Mouse (Mus musculus) retina, postnatal 7 days (tissue): ENCODE results near the gene Gbe1.
A peak's percentile ranks its signal among the peaks of the same experiment; 100 is the strongest.

Experiments
- DNase-seq: peaks from one replicate; pipeline ENCODE4 v3.0.0-alpha.2; 2012; ENCODE audit warnings: low read depth, low spot score

The Gbe1 gene

DNA sequence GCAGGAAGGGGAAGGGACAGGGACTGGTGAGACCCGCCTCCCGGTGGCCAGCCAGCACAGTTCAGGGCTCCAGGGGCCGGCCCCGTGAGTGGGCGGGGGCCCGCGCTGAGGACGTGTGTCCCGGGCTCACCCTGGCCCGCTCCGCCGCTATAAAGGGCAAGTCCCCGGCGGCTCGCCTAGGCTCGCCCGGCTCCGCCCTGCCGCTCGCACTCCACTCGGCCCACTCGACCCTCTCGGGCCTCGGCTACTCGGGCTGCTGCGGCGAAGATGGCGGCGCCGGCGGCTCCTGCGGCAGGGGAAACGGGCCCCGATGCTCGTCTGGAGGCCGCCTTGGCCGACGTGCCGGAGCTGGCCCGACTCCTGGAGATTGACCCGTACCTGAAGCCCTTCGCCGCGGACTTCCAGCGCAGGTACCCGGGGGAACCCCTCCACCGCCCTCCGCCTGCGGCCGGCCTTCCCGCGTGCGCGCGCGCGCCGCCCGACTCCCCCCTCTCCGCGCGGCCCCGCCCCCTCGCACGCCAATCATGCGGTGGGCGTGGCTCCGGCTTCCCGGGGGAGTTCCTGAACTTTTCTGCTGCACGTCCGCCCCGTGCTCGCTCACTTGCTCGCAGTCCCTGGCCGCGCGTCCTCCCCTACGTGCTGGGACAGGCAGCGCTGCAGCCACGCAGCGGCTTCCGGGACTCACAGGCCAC is at the start of gene Gbe1:
TSS of gene Gbe1 (plus strand) at position 64 of the 692 bp plus-strand sequence.
- DNase-seq: peak; percentile 82

DNA sequence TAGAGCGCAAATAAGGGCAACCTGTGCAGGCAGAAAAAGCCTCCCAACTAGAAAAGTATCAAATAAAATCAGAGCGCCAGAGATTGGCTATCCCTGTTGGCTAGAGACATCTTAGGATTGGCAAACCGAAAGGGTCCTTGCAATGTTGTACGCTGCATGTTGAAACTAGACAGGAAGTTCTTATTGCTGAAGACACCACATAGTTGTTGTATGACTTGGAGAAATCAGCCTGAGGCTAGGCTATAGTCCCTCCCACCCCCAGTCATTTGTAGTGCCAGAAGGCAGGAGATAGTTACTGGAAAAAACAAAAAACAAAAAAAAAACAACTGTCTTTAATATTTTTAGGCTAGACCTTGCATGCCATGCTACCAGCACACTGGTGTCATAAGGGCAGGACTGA is 3.1 kb upstream of the Gbe1 start:
- DNase-seq: no peak

DNA sequence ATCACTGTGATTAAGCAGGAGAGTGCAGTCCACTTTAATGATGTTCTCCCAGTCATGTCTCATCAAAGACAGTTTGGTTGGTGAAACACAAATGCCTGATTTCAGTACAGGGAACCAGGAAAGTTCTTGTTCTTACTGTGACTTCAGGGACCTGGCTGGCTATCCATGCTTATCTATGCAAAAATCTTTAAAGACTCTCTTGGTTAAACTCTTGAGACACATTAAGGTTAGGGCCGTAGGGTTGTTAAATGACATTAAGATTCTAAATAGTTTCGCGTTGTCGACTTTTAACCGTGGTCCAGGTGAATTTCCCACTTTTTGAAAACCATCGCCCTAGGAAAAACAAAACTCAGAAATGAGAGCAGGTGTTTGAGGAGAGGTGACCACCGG is 258 bp upstream of the Gbe1 start:
- DNase-seq: no peak

DNA sequence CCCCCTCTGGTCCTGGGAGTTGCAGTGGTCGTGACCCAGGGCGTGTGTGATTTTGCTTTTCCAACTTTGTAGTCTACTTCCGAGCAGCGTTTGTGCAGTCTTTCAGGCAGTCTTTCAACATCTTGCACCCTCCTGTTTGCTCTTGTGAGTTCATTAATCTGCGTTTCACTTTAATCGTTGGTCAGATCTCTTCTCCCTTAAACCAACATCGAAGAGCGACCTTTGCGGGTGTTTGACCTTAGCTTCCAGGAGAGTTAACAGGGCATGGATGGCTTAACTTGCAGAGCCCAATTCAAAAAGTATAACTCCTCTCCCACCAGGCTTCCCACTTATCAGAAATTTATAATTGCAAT is 805 bp downstream of the Gbe1 start:
- no peak for DNase-seq

DNA sequence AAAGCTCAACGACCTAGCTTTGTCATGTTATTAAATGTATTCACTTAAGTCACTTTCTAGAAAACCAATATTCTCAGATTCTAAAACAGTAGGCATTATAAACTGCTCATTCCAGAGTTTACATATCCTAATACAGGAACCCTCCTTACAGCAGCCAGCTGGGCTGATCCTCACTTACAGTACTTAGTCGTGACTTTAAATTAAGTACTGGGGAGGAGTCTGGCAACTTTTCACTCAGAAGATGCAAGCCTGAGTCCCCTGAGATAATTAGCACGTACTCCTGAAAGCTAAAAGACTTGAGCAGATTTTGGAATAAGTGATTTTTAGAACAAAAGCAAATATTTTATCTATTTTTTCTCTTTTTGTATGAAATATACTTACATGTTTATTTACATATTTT is 1.5 kb downstream of the Gbe1 start:
- no peak for DNase-seq

DNA sequence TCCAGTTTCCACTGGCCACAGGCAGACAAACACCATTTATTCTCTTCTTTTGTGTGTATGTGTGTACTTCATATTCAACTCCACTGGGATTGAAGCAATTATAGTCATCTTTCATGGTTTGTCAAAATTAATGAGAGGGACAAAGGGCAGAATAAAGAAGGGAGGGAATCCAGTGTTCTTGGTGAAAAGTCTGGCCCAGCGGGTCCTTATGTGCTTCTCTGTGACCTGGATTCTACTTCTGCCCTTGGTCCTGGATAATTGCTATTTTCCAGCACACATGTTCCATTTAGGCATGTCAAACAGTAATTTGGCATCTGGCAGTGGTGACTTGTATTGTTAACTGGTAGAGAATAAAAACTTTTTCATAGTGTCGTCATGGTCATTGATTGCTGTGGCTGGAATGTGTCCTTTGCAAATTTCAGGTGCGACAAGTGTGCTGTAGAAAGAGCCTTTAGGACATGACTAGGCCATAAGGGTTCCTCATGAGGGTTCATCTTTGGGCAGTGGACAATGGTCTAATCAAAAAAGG is 2.2 kb downstream of the Gbe1 start:
- DNase-seq: no peak

DNA sequence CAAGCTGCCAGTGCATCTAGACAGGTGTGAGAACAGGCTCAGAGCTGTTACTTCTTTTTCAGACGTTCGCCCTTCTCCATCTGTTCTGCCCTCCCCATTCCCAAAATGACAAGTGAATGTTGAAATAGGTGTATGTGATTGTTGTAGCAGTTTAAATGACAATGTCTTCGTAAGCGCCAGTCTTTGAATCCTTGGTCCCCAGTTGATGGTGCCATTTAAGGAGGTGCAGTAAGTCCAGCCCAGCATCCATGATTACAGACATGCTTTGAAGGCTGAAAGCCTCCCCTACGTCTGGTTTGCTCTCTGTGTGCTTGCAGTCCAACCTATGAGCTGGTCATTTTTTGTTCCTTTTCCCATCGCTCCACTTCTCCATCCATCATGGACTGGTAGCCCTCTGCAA is 5.6 kb downstream of the Gbe1 start:
- no peak for DNase-seq

DNA sequence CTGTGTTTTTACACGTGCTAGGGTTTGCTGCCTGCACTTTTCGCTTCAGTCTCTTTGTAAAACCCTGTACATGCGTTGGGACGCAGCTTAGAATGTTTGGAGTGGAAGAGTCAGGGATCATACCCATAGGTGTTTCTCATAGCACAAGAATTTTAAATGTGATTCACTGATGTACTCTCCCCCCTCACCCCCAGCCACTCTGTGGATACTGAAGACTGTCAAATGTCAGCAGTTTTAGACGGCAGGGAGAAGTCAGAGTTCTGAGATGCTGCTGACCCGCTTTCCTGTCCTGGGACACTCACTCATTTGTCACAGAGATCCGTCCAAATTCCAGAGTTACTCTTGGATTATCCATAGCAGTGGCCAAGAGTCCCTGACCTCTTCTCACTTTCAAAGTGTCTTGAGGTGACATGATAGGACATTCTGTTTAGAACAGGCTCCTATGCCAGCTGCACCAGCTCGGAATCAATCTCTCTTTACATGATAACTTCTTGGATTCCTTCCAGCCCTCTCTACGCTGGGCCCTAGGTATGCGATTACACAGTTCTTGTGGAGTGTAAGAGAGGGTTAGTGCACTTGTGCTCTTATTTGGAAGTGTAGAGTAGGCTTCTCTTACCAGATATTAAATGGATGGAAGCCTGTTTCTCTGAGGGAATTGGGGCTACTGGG is 7.0 kb downstream of the Gbe1 start:
- no peak for DNase-seq

DNA sequence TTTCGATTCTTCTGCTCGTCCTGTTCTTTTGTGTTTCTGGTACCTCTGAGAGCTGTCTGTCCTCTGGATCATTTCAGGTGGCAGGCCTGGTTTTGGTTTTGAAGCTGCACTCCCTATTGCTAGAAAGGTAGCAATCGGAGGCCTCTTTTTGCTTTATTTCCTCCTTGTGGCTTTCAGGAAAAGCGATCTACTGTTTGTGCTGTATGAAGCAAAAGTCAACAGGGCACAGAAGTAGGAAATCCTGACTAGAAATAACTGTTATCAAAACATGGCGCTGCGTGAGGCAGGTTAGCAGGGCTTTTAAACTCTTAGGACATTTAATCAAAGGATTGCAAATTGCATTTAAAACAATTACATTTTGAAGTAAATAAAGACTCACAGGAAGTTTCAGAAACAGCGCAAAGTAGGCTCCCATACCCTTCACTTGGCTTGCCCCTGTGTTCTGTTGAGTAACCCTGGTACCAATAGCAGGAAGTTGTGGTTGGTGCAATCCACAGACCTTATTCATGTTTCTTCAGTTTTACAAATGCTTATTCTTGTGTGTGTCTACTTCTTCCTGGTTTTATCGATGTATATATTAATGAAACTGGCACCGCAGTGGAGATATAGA is 12.7 kb downstream of the Gbe1 start:
- no peak for DNase-seq

DNA sequence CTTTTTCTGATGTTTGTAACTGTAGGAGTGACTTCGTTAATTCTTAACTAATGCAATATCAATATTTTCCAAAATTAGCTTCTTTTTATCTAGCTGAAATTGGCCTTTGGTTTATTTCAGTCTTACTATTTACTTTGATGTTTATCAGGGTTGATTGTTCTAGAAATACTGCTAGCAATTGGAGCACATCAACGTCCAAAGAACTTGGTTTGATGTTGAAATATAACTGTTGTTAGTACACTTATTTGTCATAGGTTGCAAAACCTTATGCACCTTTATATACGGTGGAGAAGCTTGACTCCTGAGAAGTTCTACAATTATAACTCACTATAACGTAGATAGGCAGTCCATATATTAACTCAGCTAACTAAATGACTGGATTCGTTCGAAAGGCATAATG is 14.8 kb downstream of the Gbe1 start:
- DNase-seq: no peak

DNA sequence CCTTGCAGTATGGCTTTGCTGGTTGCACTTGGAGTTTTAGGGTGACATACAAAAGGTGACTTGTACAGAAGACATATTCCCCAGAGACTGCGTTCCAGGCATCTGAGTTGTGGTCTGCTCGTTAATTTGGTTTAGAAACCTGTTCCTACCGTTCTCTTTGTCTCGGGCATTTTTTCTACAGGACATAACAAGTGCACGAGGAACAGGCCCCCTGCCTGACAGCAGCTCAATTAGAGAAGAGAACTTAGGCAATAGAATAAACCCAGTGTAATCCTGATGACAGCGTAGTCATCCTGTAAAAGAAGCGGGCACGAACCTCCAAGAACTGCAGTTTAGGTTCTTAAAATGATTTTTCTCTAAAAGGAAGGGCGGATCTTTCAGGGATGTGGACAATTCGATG is 15.3 kb downstream of the Gbe1 start:
- no peak for DNase-seq

DNA sequence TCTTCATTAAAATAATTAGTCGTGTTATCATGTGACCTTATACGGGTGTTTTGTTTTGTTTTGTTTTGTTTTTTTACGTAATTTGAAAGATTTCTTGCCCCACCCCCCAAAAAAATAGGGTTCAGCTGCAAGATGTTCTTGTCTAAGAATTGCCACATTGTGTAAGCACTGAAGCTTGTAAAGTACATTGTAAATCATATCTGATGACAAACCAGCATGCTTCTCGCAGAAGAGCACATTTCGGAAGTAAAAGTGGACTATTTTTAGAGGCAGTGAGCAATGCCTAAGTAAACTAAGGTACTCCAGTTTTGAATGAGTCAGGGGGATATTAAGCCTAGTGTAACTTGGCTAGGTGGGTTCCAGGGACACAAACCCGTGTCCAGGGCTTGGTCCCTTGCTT is 15.7 kb downstream of the Gbe1 start:
- no peak for DNase-seq

DNA sequence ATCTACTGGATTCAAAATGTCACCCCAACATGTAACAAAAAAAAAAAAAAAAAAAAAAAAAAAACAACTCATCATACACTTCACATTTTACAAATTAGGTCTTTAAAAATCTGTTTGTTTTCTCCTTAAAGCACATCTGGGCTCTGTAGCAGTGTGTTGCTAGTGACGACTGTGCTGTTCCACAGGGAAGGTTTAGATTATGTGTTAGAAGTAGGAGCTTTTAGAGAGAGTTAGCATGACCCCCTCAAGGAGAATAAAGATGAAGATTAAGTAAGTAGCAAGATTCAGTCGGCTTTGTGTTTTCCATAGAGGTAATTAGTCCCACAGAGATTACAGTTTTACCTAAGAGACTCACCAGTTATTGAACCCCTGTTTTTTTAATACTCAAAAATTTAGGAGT is 16.3 kb downstream of the Gbe1 start:
- no peak for DNase-seq

DNA sequence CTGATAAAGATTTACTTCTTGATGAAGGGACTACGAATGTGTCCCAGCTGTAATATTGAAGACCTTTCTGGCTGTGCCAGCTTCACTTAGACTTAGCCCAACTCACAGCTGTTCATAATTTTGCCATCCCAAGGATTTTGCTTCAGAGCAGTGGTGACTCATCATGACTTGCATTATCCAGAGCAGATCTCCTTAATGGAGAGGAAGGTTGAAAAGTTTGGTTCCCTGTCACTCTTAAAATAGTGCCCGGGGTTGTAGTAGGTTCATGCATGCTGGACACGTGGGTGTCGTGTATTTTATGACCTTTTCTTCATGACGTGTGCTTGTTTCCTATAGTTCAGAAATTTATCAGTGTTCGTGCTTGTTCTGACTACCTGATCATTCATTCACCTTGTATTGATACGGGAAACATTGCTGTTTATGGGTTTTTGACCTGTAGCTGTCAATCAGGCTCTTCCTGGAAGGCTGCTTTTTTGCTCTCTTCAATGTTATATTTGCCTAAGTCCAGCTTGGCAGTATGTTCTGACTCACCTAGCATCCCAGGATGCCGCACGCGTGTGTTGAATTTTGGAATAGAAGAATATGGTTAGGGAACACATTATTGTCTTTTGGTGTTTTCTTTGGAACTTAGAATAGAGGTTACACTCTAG is 17.0 kb downstream of the Gbe1 start:
- no peak for DNase-seq

DNA sequence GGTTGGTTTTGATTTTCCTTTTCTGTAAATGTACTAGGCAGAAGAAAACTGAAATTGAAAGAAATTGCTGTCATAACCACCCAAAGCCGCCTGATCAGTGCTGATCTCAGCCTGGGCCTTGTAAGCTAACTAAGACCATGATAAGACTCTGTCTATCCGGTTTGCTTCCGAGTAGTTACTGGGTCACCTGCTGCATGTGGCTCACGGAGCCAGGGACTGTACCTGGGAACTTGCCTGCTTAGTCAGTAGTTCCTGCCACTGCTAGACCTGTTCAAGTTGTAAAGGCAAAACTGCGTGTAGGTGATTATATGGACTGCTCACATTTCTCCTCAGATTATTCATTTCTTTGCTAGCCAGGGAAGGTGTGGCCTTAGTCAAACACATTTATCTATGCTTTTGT is 21.1 kb downstream of the Gbe1 start:
- DNase-seq: no peak

DNA sequence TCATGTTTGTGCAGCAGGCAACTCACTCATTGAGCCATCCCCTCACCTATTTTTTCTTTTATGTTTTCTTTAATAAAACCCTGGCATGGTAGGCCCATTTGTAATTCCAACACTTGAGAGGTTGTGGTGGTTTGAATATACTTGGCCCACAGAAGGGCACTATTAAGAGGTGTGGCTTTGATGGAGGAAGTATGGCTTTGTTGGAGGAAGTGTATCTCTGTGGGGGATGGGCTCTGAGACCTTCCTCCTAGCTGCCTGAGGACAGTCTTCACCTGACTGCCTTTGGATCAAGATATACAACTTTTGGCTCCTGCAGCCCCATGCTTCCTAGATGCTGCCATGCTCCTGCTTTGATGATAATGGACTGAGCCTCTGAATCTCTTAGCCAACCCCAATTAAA is 21.7 kb downstream of the Gbe1 start:
- DNase-seq: no peak

DNA sequence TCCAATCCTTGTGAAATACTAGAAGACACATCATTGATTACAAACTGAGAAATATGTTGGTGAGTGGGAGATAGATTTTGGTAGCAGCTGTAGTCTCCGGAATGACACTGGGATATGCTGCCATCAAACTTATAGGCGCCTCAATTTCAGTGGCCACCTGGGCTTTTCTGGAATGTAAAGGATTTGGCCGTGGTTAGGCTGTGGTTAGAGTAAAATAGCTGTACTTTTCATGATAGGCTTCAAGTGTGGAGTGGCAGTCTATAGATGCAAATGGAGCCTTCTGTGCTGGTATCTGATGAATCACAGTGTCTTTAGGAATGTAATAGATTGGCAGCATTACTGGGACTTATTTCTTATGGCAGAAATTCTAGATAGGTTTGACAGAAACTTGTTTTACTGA is 23.9 kb downstream of the Gbe1 start:
- DNase-seq: no peak

DNA sequence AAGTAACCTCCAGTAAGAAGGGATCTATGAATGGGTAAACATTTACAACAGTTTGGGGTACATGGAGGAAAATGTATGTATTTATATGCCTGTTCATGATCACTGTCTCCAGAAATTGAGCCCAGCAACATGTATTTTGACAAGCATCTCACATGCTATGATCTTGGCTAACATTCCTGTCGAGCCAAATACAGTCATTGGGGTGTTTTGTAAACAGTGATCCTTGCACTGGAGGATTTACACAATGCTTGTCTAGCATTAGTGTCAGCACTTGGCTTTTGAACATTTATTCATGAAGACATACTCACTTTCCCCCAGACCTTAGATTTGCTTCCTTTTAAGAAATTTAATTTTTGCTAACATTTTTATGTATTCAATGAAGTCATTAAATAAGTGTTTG is 30.7 kb downstream of the Gbe1 start:
- DNase-seq: no peak

DNA sequence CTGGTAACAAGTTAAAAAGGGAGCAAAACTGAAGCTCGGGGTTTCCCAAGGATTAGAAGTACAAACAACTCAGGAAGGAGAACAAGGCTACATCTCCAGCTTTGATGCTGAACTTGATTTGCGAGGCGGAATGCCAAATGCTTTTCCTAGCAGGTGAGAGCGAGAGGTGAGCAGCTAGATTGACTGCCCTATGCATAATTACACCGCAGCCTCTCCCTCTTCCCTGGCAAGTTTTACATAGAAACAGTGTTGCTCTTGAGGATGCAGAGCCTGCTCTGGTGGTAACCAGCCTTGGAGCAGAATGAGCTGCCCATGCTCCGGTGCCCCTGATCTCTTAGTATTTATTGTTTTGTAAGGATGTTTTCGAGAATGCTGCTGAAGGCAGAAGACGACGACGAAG is 31.9 kb downstream of the Gbe1 start:
- DNase-seq: no peak

DNA sequence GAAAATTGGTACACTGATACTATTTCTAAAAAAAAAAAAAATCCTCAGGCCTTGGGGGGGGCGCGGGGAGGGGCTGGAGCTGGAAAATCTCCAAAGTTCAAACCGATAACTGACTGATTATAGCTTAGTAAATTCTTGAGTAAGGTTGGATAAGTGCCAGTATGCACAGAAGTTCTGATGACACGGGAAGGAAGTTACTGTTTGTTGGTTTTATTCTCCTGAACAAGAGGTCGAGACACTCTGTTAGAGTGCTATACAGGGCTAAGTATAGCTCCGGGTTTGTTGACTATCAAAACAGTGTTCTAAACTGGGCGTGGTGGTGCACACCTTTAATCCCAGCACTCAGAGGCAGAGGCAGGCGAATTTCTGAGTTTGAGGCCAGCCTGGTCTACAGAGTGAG is 36.3 kb downstream of the Gbe1 start:
- no peak for DNase-seq

DNA sequence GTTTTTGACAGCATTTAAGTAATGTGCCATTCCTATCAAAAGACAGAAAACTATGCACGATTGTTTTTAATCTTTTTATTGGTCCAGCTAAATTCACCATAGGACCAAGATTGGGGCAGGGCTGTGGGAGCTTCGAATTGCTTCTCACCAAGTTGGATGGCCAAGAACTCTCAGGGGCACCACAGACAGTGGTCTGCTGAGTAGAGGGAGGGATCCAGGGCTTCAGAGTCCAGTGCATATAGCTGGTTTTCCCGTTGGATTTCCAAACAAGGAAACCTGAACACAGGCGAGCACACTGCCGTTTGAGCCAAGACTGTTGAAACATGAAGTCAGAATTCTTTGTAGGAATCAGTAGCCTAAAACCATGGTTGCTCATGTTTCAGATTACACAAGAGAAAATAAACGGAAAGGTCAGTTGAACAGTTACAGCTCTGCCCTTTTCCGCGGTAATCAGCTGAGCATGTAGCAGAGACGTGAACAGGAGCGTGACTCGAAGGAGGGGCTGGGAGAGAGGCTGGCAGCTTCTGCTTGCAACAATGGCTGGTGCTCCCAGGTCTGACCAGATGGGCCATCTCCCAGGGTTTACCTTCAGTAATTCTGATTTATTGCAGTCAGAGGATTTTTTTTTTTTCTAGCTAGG is 38.0 kb downstream of the Gbe1 start:
- no peak for DNase-seq

DNA sequence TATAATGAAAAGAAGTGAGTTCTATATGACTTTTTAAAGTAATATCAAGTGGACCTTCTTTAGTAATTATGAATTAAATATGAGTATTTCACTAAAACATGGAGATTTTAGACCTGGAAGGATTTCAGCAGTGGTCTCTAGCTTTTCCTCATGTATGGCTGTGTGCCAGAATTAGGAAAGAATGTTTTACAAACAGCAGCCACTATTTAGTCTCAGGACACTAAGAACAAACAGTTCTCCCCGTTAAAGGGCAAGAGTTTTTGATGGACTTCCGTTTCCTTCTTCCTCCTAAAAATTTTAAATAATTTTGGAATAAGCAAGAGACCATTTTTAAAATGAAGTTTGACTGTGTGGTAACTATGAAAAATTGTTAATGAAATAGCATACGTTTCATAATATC is 38.8 kb downstream of the Gbe1 start:
- DNase-seq: no peak
